Mouse (Mus musculus) kidney, adult 18-20 months (tissue): Measurements from ENCODE around the gene Emid1.
A peak's percentile ranks its signal among the peaks of the same experiment; 100 is the strongest.
"Not testable (repeated sequence)": the region's sequence is repeated elsewhere in the genome, so short reads cannot be mapped to it uniquely, and the experiment has no call there.

ENCODE experiments used
- DNase-seq: peaks from one replicate; pipeline ENCODE4 v3.0.0; 2021

The Emid1 gene

DNA sequence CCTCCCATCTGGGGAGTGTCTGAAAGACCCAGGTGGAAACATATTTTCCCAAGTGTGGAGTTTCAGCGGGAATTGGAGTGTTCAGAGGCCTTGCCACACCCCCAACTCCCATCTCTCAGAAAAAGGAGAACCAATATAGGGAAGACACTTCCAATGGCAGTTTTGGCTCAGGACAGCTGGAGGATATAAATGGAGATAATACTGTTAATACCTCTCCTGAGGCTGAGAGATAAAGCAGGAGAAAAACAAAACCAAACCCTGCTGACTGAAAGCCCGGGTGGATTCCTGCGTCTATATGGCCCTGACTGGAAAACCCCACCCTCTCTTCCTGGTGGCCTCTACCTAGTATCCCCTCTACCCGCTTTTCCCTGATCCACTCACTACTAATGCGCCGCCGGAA is 49.7 kb downstream of the Emid1 start:
- DNase-seq, result no peak

DNA sequence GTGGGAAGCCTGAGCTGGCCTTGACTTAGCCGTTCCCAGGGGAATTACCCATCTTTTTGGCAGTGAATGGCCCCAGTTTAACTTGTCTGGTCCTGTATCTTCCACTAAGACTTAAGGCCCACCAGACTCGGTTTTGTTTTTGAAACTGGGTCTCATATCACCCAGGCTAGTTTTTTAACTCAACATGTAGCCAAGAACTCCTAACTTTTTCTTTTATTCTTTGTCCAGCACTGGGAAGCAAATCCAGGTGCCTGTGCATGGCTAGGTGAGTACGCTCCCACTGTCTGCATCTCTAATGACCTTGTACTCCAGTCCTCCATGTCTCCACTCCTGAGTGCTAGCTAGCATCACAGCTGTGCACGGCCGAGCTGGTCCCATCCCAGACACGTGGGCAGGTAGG is 50.4 kb downstream of the Emid1 start:
- DNase-seq, result no peak

DNA sequence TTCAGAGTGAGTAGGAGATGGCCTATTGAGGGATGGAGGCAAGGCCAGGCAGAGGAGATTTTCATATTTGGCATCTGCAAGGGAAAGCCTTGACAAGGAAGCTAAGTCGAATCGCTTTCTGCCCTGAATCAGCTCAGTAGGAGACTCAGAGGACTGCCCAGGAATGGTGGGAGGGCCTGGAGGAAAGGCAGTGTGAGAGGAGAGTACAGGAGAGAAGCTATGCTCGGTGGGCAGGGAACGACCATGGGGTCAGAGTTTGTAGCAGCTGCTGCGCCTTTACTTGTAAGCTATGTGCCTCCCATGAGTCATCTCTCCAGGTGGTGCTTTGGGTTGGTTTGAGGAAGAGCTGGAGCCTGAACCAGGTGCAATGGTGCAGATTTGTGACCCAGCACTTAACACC is 51.3 kb downstream of the Emid1 start:
- no peak for DNase-seq

DNA sequence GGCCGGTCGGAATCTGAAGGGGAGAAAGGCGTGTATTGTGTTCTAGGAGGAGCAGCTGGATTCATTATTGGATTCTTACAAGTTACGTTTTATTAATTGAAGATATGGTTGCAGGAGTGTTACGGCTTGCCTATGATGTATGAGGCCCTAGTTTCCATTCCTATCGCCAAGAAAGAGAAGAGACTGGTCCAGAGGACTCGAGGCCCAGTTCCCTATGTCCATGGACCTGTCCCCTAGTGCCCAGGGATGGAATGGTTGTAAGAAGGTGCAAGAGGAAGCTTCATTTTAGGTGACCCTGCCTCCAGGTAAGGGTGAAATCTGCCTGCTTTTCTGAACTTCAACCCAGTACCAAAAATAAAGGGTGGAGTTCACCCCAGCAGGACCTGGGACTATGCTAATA is 51.8 kb downstream of the Emid1 start:
- DNase-seq, result no peak

DNA sequence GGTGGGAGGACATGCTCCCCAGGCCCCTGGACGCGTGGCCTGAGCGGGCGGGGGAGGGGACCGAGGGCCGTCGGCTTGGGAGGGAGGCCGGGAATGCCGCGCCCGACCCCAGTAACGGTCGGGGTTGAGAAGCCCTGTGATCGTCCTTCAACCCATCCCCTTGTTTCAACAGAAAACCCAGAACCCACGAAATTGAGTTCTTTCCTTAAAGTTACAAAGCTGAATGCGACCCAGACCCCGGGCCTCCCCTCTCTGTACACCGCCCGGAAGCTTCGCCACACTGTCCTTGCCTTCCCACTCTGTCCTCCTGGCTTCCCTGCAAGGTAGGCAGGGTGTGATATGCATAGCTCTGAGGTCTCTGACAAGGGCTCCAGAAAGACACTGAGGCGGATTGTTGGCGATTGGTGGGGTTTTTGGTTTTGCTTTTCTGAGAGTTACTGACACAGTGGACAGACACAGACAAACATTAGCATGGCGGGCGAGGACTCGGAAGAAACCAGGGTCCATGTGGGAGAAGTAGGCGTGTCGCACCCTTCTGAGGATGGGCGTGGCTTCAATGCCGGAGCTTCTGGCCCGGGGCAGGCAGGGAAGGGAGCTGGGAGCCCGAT is 52.4 kb downstream of the Emid1 start:
- peak; percentile 89 for DNase-seq

DNA sequence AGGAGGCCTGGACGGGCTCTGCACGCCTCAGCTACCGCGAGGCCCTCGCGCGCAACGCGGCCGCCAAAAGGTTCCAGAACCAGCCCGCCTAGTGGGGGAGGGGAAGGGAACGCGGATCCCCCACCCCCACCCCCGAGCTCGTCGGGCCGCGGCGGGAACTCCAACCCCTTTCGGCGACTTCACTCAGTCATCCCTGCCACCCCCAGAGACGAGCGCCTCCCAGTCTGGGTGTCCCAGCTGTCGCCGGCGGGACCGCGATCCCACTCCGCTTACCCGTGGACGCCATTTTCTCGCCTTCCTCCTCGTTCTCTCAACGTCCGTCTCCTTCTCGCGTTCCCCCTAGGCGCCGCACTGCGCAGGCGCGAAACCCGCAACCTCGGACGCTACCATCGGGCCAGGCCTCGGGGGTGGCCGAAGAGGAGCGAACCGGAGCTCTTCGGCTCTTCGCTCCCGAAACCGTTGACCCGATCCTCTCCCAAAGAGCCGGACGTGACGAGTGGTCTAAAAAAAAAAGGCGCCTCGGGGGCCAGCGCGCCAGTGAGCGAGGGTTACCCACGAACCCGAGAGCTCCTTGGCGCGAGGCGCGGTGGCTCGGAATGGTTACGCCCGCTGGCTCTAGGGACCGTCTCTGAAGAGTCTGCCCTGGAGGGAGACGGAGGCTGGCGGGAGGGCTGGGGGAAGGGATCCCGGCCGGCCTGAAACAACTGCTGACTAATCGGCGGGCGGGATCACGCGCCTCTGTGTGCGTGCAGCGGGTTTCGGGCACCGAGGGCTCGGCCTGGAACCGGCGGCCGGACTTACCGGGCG is 53.1 kb downstream of the Emid1 start, which contains the start of the genes Rhbdd3 and Ewsr1:
Gene Rhbdd3, plus strand, starts transcription at position 191 of the 807 bp plus-strand sequence.
Gene Ewsr1, minus strand, starts transcription at position 531 of the 807 bp plus-strand sequence.
- peak; percentile 99 for DNase-seq

DNA sequence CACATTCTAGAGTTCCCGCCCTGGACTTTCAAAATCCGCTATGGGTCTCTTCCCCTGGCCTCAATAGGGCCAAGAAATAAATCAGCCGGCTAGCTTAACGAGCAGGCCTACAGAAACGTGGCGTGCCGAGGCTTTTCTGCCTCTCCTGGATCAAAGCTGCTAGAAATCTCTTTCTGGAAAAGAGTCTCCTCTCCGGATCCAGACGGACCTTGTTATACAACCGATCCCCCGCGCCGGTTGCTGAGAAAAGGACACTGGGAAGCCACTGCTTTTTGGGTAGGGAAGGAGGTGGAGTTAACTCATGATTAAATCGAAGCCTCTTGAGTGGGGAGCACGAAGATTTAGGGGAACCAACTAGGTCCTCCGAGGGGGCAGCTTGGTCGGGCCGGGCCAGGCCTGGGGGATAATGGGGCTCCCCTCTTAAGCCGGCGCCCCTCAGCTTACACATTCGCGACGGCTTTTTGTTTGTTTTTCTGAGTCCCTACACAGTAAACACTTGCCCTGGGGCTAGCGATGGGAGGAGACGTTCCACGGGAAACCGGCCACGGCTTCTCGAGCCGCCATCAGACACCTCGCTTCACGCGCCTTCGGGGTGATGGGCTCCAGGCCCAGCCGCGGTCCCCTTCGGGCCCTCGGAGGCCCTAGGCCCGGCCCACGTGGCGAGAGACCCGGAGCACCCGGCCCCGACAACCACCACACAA is 53.9 kb downstream of the Emid1 start:
- DNase-seq, result peak; percentile 67

DNA sequence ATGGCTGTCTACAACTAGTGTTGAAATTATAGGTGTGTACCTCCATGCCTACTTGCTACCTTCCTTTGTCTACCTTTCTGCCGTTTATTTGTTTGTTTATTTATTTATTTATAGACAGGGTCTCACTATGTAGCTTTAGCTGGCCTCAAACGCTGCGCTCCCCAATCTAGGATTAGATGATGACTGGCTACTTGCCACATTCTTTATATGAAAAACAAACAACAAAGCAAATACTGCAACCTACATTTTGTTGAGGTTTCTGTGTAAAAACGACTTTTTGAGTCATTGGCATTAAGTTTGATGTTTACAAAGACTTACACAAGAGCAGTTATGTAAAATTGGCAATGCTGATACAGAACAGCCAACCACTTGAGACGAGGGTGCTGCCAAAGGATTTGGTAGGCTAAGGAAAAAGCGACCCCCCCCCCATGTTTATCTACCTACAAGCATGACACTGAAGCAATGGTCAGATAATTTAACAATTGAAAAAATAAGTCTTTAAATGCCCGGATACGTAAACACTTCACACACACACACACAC is 55.5 kb downstream of the Emid1 start:
- DNase-seq, result no peak

DNA sequence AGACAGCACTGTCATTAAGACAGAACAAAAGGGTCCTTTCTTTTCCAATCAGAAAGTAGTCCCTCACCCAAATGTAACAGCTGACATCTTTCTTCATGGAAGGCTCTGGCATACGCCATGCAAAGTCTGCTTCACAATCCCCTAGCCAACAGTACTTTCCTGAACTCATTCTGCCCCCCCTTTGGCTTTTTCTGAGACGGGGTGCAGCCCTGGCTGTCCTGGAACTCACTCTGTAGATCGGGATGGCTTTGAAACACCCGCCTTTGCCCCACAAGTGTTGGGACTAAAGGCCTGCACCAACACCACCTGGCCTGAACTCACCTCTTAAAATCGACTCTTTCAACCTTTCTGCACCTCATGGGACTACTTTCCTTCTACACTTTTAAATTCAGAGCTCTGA is 56.2 kb downstream of the Emid1 start:
- DNase-seq, result no peak

DNA sequence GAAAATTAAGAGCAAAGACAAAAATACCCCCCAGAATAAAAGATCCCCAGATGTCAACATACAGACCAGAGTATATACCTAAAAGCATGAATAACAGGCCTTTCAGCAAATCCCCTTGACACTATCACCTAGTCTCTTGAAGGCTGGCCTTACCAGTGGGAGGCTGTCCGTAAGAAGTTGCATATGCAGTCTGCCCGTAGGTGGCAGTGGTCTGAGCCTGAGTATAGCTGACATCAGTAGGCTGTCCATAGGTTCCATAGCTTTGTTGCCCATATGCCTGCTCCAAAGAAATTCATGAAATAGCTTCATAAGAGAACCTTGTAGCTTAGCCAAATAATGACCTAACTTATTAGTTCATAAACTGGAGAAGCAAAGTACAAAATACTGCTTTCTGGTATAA is 60.4 kb downstream of the Emid1 start:
- DNase-seq, result no peak

DNA sequence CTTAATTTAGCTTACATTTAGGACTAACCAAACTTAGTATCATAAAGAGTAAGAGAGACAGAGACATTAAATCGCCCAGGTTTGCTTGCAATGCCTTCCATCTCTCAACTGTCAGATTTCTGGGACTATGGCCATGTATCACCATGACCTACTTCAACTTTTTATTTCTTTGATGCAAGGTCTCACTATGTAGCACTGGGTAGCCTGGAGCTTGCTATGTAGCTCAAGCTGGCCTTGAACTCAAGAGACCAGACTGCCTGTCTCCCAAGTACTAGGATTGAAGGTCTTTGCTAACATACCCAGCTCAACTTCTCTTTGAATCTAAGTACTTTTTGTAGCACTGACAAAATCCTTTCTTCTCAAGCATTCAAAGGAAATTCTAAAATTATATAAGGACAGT is 62.9 kb downstream of the Emid1 start:
- no peak for DNase-seq

DNA sequence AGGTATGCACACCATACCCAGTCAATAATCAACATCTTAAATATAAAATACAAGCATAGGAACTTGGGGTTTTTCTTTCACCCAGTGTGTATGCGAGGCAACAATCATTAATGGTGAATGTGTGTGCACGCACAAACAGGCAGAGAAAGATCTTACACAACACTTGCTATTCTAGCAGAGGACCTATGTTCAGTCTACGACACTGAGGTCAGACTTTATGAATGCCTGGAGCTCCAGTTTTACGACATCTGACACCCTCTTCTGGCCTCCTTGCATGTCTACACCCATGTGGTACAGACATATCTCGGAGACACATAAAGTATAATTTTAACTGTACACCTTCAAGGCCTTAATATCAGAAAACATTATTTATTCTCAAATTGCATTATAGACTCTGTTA is 75.2 kb downstream of the Emid1 start:
- not testable (repeated sequence) for DNase-seq

DNA sequence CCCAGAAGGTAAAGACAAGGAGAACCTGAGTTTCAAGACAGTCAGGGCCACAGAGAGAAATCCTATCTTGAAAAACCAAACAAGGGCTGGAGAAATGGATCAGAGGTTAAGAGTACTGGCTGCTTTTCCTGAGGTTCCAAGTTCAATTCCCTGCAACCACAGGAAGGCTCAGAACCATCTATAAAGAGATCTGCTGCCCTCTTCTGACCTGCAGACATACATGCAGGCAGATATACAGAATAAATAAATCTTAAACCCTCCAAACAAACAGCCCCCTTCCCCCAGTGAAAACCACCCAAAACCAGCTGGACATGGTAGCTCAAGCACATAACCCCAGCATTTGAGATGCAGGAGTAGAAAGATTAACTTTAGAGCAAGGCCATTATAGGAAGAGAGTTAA is 76.3 kb downstream of the Emid1 start:
- DNase-seq, result no peak

DNA sequence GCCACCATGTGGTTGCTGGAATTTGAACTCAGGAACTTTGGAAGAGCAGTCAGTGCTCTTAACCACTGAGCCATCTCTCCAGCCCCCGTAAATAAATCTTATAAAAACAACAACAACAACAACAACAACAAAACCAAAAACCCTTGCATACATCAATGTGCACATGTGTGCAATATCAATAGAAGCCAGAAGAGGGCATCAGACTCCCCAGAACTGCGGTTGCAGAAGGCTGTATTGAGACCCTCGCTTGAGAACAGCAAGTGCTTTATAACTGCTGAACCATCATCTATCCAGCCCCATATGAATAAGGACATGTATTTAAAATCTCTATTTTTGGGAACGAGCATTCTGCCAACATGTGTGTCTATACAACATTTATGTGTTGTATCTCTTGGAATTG is 77.2 kb downstream of the Emid1 start:
- DNase-seq, result no peak

DNA sequence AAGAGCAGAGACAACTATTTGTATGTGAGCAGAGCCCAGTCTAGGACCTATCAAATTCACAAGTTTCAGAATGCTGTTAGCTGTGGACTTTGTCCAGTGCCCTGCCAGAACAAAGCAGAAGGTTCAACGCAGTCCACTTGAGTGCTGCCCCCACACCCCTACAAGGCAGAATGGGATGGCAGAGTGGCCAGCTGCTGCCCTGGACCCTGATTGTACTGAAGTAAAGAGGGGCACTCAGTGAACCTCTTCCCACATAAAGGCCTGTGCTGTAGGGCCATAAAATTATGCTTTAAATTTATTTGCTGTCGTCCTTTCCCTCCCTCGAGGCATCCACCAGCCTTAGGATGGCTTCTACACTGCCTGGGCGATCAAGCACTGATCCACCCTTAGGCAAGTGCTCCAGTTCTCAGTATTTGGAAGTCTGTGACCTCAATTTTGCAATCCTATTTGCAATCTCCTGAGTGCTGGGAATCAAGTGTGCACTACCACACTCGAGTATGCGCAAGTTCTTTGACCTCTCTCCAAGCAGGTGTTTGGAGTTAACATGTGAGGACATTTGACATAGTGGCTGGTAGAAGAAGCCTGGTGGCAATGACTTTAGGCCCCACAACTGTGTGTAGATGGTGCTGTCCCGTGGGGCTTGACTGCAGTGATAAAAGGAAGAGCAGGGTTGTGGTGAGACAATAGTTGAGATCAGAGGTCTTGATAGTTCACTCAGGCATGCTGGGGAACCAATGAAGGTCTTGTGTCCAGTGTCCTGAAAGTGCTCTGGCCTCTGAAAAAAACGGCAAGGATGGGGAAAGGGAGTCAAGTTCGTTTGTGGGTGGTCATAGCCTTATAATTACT is 83.7 kb downstream of the Emid1 start:
- DNase-seq, result no peak

DNA sequence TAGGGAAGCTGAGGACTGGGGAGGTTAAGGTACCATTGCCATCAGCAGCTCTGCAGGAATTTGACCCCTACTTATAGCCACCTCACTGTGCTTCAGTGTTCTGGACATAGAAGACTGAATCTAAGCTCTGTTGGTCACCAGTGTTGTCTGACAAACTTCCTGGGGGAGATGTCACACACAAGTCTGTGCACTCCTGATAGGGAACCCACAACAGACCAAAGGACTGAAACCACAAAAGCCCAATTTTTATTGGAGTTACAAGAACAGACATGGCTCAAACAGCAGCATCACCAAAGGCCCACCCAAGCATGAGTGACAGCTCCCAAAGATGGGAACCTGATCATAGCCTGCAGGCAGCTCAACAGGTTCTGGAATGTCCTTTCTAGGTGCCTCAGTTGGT is 85.0 kb downstream of the Emid1 start:
- no peak for DNase-seq

DNA sequence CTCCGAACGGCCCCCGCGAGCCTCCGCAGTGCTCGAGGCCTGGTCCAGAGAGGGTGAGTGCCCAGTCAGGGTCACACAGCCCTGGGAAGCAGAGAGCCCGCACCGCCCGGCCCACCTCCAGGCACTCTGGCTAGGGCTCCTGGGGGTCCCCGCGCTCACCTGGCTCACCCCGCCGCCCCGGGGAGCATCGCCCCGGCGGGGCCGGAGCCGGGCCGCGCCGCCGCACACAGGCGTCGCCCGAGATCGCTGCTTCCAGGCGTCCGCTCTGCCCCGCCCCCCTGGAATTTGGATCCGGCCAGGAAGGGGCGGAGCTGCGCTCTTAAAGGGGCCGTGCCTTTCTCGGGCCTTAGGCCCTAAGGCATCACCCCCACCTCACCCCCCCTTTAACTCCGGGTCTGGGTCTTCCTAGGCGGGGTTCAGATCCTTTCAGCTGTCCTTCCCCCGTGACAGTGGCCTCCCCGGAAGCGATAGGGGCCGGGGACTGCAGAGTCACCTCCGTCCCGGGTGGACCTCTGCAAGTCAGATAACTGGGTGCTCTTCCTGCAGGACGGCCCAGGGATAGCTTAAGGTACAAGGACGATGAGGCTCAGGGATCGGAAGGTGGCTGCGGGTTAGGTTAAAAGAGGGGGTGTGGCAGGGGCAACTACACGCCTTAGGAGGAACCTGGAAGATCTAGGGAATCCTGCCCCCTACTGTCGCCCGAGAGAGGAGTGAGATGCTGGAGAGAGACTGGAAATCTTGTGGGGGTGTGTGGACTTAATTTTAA is 86.8 kb downstream of the Emid1 start, which contains the start of gene Gas2l1:
Gene Gas2l1, minus strand, starts transcription at position 272 of the 766 bp plus-strand sequence.
- peak; percentile 95 for DNase-seq

DNA sequence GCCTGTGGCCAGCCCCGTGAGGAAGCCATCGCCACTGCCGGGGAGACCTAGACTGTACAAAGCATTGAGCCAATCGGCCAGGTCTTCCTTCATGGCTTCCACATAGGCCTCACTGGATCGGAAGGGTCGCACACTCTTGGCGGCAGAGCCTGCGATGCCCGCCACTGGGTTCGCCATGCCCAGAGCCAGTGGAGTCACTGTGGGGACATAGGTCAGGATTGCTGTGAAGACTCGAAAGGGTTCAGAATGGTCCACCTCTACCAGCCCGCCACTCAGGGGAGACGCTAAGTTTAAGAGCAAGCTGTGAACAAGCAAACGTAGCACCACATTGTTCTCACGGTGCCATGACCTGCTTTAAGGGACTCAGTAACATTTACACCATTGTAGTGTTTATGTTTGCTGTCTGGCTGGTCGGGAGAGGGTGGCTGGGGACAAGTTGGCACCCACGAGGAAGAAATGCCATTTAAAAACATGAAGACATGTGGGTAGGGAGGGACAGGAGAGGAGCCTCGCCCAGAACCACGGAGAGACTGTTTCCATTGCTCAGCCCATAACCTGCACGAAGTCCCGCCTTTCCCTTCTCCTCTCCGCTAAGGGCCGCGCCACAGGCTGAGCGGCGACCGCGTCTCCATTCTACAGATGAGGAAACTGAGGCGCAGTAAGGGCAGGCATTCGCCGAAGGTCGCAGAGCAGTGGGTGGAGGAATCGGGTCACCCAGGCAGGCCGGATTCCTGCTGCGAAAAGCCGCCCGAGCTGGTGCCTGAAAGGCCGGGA is 87.6 kb downstream of the Emid1 start:
- no peak for DNase-seq

DNA sequence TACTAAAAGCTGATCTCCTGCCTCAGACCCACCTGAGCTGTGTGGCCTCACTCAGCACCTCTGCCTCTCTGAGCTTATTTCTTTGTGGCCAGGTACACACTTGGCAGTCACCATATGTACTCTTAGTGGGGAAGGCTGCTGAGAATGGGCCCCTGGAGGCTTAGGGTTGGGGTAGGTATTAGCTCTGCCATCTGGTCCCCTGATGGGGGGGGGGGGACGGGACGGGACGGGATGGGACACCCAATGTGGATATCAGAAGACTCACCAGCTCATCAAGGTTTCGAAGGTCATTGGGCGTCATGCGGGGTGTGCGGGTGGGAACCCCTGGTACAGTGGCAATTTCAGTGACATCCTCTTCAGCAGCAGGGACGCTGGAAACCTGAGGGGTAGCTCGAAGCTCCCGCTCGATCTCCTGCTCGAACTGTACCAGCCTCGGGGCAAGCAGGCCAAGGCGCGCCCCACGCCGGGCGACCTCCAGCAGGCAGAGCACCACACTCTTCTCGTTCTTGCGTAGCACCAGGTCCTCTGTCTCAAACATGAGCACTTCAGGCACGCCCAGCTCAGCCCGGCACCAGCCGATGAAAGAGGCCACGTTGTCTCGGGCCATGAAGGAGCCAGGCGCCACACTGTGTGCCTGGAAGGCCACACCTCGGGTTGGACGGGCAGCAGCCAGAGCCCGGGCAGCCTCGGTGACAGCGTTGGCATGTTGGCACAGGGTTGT is 88.3 kb downstream of the Emid1 start:
- no peak for DNase-seq

DNA sequence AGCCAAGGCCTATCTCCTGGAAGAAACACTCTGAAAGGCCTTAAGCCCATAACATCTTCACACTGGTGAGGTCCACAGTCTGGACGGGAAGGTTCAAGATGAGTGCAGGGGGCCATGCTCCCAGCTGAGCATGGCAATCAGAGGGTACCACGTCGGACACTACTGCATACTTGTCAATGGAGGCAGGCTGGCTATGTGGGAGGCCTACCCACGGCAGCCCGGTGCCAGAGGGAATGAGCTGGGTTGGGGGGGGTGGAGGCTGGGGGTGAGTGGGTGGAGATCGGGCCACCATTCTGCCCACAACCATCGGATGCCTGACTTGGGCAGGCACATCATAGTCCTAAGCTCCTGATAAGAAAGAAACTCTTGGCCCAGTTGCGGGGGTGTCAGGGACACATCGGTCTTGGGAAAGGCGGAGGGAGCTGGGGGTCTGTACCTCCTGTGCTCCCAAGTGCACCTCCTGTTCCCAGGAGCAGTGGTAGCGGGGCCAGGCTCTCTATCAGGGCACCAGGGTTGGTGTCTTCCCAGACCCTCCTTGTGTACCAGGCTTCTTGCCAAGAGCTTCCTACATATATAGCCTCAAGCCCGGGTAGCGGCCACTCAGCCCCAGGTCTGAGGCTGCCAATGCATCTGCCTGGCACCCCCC is 89.1 kb downstream of the Emid1 start:
- no peak for DNase-seq
